21 mouse cellular contexts compared by ENCODE assay signal in the genomic region with DNA sequence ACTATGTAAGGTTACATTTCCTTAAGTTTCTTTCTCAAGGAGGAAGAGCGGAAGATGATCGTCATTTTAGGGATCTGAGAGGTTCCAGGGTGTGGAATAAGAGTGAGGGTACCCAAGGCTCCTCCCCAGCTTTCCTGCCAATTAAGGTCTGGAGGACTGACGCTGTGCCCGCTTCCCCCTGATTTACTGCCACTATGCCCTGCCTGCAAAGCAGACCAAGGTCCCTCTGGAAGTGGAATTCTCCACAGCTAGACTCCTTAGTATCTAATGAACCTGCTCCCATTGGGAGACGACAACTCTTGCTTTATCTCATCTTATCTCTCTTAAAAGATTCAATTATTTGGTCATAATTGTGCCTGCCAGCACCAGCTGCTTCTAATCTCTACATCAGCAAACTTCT. TPM values are rescaled to one million over a fixed set of nuclear protein-coding genes. Genes with fewer than 3 reads are reported as not detected.
"Had no signal": no experiment of that assay in that cellular context is flagged by ENCODE, and none has a peak within 500 bp of the region (broad histone marks: within the 10 kb centered on the region; RNA-seq: fewer than 3 reads in every experiment).

No protein-coding gene starts in this region.

- H3K4me2 ChIP-seq: limb, embryonic 13.5 days; liver, embryonic 12.5 days; liver, embryonic 15.5 days; stomach, embryonic 15.5 days had no signal

- H3K4me1 ChIP-seq: limb, embryonic 10.5 days; liver, embryonic 12.5 days; liver, embryonic 15.5 days; megakaryocyte, embryonic 14.5 days; stomach, embryonic 15.5 days had no signal

- H3K9ac ChIP-seq: limb, embryonic 13.5 days; liver, embryonic 12.5 days; liver, embryonic 15.5 days; lung, embryonic 15.5 days; stomach, embryonic 15.5 days had no signal

- DNase-seq: kidney, adult 18-20 months; kidney, adult 9 months; kidney, postnatal 14 days; kidney, postnatal 4 days; liver; lung, adult 18-20 months; lung, postnatal 10 days; lung, postnatal 36 days; retina, postnatal 1 day; right cerebral cortex, postnatal 25 days; spleen, adult 18-20 months; thymus, postnatal 25 days had no signal

- H3K27me3 ChIP-seq: limb, embryonic 13.5 days; liver, embryonic 12.5 days; liver, embryonic 15.5 days; lung, embryonic 15.5 days; megakaryocyte, embryonic 14.5 days; stomach, embryonic 15.5 days had no signal

- ATAC-seq: intestine, embryonic 16.5 days; liver, embryonic 12.5 days had no signal

- H3K36me3 ChIP-seq: limb, embryonic 10.5 days; limb, embryonic 13.5 days; liver, embryonic 12.5 days; liver, embryonic 15.5 days; lung, embryonic 15.5 days; stomach, embryonic 15.5 days had no signal

- H3K27ac ChIP-seq: limb, embryonic 10.5 days; limb, embryonic 13.5 days; liver, embryonic 12.5 days; liver, embryonic 15.5 days; lung, embryonic 15.5 days; stomach, embryonic 15.5 days had no signal

- H3K9me3 ChIP-seq: limb, embryonic 10.5 days; limb, embryonic 13.5 days; liver, embryonic 12.5 days; liver, embryonic 15.5 days; lung, embryonic 15.5 days; stomach, embryonic 15.5 days had no signal

- H3K4me3 ChIP-seq: limb, embryonic 10.5 days; limb, embryonic 13.5 days; liver, embryonic 12.5 days; liver, embryonic 15.5 days; lung, embryonic 15.5 days; megakaryocyte, embryonic 14.5 days; stomach, embryonic 15.5 days had no signal

RNA-seq across cellular contexts. Expression of a gene that starts 59.8 kb away (rescaled TPM):
- total RNA-seq: neutrophil, adult 5-6 weeks had no signal
- polyA plus RNA-seq: intestine, embryonic 16.5 days; limb, embryonic 10.5 days; liver, embryonic 12.5 days; liver, embryonic 15.5 days had no signal
